Mouse (Mus musculus) forebrain, embryonic 15.5 days (tissue): ENCODE results near the gene 4930404N11Rik. TPM values are rescaled to one million over a fixed set of nuclear protein-coding genes. Genes with fewer than 3 reads are reported as not detected.

Source experiments
- ATAC-seq: fragments of 200-750 bp; cut with Nextera tagmentation; replicated peaks from 2 replicates; pipeline ENCODE4 v1.8.0; 2017; ENCODE audit warnings: mild to moderate bottlenecking, moderate TSS enrichment, moderate library complexity
- H3K27ac ChIP-seq: fragments of 300-500 bp; sonication (generic); replicated peaks from 2 replicates; pipeline ENCODE4 v1.5.1; 2015; ENCODE audit warnings: mild to moderate bottlenecking, inconsistent platforms
- H3K27me3 ChIP-seq: fragments of 300-500 bp; sonication (generic); 2 replicates; pipeline ENCODE4 v1.6.1; 2015; ENCODE audit warnings: inconsistent platforms
- H3K36me3 ChIP-seq: fragments of 300-500 bp; sonication (generic); 2 replicates; pipeline ENCODE4 v1.6.1; 2015; ENCODE audit warnings: mild to moderate bottlenecking, inconsistent platforms
- H3K4me1 ChIP-seq: fragments of 300-500 bp; sonication (generic); 2 replicates; pipeline ENCODE4 v1.6.1; 2015; ENCODE audit warnings: inconsistent platforms
- H3K4me2 ChIP-seq: fragments of 300-500 bp; sonication (generic); replicated peaks from 2 replicates; pipeline ENCODE4 v1.6.1; 2015; ENCODE audit warnings: mild to moderate bottlenecking, inconsistent platforms
- H3K4me3 ChIP-seq: fragments of 300-500 bp; sonication (generic); 2 replicates; pipeline ENCODE4 v1.5.1; 2015; ENCODE audit warnings: mild to moderate bottlenecking, inconsistent platforms
- H3K9ac ChIP-seq: fragments of 300-500 bp; sonication (generic); replicated peaks from 2 replicates; pipeline ENCODE4 v1.6.1; 2015; ENCODE audit warnings: mild to moderate bottlenecking, inconsistent platforms
- H3K9me3 ChIP-seq: fragments of 300-500 bp; sonication (generic); 2 replicates; pipeline ENCODE4 v1.6.1; 2016; ENCODE audit warnings: inconsistent platforms
- WGBS: fragments of 180-500 bp; shearing (Covaris S2); methylation state at CpG from one replicate; pipeline ENCODE4 v1.1.7; 2015; ENCODE audit warnings: mixed read lengths; 5-methylcytosine and 5-hydroxymethylcytosine counted together
- polyA plus RNA-seq: library from polyadenylated mRNA; unstranded; fragments of >200 nt; fragmentation: Nextera tagmentation; extraction: Ambion mirVana; gene quantifications from 2 replicates; pipeline ENCODE4 v1.2.1, GENCODE M21; 2015

The 4930404N11Rik gene
- polyA plus RNA-seq, 1 experiment from 2014 or later = 0.73 TPM

GRCm38 (mm10) chr10:81408424-81408729 is 42.8 kb upstream of the 4930404N11Rik start:
- Histone ChIP-seq H3K4me3 (no peak overlapping the region), H3K27ac (no peak overlapping the region), H3K4me2 (no peak overlapping the region), H3K36me3 (peaks cover 23% of the 10 kb centered on the region), H3K9ac (no peak overlapping the region), H3K9me3 (no peaks in the 10 kb centered on the region), H3K27me3 (peaks cover 10% of the 10 kb centered on the region; the same call in 1 of the 2 replicates), H3K4me1 (peaks cover 45% of the 10 kb centered on the region)
- ATAC-seq = no peak
- 53% methylated on average over 13 of the region's 13 CpGs for WGBS

- Histone ChIP-seq H3K27ac (no peak overlapping the region), H3K9ac (no peak overlapping the region), H3K9me3 (no peaks in the 10 kb centered on the region), H3K27me3 (peaks cover 10% of the 10 kb centered on the region; the same call in 1 of the 2 replicates), H3K4me2 (no peak overlapping the region), H3K36me3 (peaks cover 23% of the 10 kb centered on the region), H3K4me3 (no peak overlapping the region), H3K4me1 (peaks cover 48% of the 10 kb centered on the region)
- ATAC-seq = no peak
- 28% methylated on average over 31 of the region's 31 CpGs for WGBS
These were observed 42.2 kb upstream of the 4930404N11Rik start for GRCm38 (mm10) chr10:81407539-81408423.

- Histone ChIP-seq H3K4me2 (no peak overlapping the region), H3K4me3 (no peak overlapping the region), H3K27ac (no peak overlapping the region), H3K27me3 (peaks cover 10% of the 10 kb centered on the region; the same call in 1 of the 2 replicates), H3K36me3 (peaks cover 23% of the 10 kb centered on the region), H3K9me3 (no peaks in the 10 kb centered on the region), H3K9ac (no peak overlapping the region), H3K4me1 (peaks cover 49% of the 10 kb centered on the region)
- whole genome bisulfite sequencing = 28% methylated on average over 24 of the region's 24 CpGs
- ATAC-seq = no peak
These were observed 41.2 kb upstream of the 4930404N11Rik start for GRCm38 (mm10) chr10:81406504-81407440.

- H3K9ac ChIP-seq = no peak overlapping the region
- no peak overlapping the region for H3K4me3 ChIP-seq
- no peak overlapping the region for H3K4me2 ChIP-seq
- no peaks in the 10 kb centered on the region for H3K9me3 ChIP-seq
- no peak overlapping the region for H3K27ac ChIP-seq
- 46% methylated on average over 13 of the region's 13 CpGs for WGBS
- ATAC-seq = no peak
- H3K4me1 ChIP-seq = peaks cover 49% of the 10 kb centered on the region
- H3K36me3 ChIP-seq = peaks cover 23% of the 10 kb centered on the region
- H3K27me3 ChIP-seq = peaks cover 10% of the 10 kb centered on the region; the same call in 1 of the 2 replicates
These were observed 40.1 kb upstream of the 4930404N11Rik start for GRCm38 (mm10) chr10:81405588-81406201.

- Histone ChIP-seq H3K4me2 (no peak overlapping the region), H3K4me3 (no peak overlapping the region), H3K27me3 (peaks cover 10% of the 10 kb centered on the region; the same call in 1 of the 2 replicates), H3K9ac (no peak overlapping the region), H3K27ac (no peak overlapping the region; the same call in 1 of the 2 replicates), H3K36me3 (peaks cover 27% of the 10 kb centered on the region), H3K4me1 (peaks cover 55% of the 10 kb centered on the region), H3K9me3 (no peaks in the 10 kb centered on the region)
- no peak for ATAC-seq
- WGBS = 54% methylated on average over 18 of the region's 18 CpGs
These were observed 39.1 kb upstream of the 4930404N11Rik start for GRCm38 (mm10) chr10:81404720-81405119.

GRCm38 (mm10) chr10:81404082-81404481 is 38.5 kb upstream of the 4930404N11Rik start:
- no peak overlapping the region for H3K4me3 ChIP-seq
- H3K9ac ChIP-seq = no peak overlapping the region
- no peaks in the 10 kb centered on the region for H3K9me3 ChIP-seq
- no peak for ATAC-seq
- peaks cover 30% of the 10 kb centered on the region for H3K36me3 ChIP-seq
- H3K4me2 ChIP-seq = no peak overlapping the region
- peaks cover 59% of the 10 kb centered on the region for H3K4me1 ChIP-seq
- H3K27ac ChIP-seq = no peak overlapping the region
- H3K27me3 ChIP-seq = peaks cover 10% of the 10 kb centered on the region; the same call in 1 of the 2 replicates
- 24% methylated on average over 9 of the region's 9 CpGs for WGBS

GRCm38 (mm10) chr10:81403511-81403910 is 37.9 kb upstream of the 4930404N11Rik start:
- Histone ChIP-seq H3K4me3 (no peak overlapping the region), H3K4me2 (no peak overlapping the region), H3K9ac (no peak overlapping the region), H3K36me3 (peaks cover 30% of the 10 kb centered on the region), H3K4me1 (peaks cover 57% of the 10 kb centered on the region), H3K9me3 (no peaks in the 10 kb centered on the region), H3K27ac (peak overlapping the region; percentile 79; the same call in 1 of the 2 replicates), H3K27me3 (peaks cover 10% of the 10 kb centered on the region; the same call in 1 of the 2 replicates)
- 64% methylated on average over 10 of the region's 10 CpGs for WGBS
- no peak for ATAC-seq

- Histone ChIP-seq H3K4me2 (peak overlapping the region; percentile 26; the same call in 1 of the 2 replicates), H3K27ac (peak overlapping the region; percentile 79), H3K36me3 (peaks cover 23% of the 10 kb centered on the region), H3K4me3 (no peak overlapping the region), H3K27me3 (peaks cover 7% of the 10 kb centered on the region; the same call in 1 of the 2 replicates), H3K9ac (0 out of 2 replicates have a peak overlapping the region, but pooled peaks have one; percentile 7), H3K9me3 (no peaks in the 10 kb centered on the region), H3K4me1 (peaks cover 46% of the 10 kb centered on the region)
- WGBS = 18% methylated on average over 7 of the region's 7 CpGs
- ATAC-seq = peak; percentile 25
These were observed 36.7 kb upstream of the 4930404N11Rik start for GRCm38 (mm10) chr10:81402227-81402765.

GRCm38 (mm10) chr10:81401521-81402226 is 36.1 kb upstream of the 4930404N11Rik start:
- peak overlapping the region; percentile 26 for H3K4me2 ChIP-seq
- peaks cover 42% of the 10 kb centered on the region for H3K4me1 ChIP-seq
- H3K27me3 ChIP-seq = peaks cover 7% of the 10 kb centered on the region; the same call in 1 of the 2 replicates
- 6% methylated on average over 18 of the region's 18 CpGs for WGBS
- peak; percentile 53 for ATAC-seq
- peaks cover 19% of the 10 kb centered on the region; the same call in 1 of the 2 replicates for H3K36me3 ChIP-seq
- H3K9ac ChIP-seq = 0 out of 2 replicates have a peak overlapping the region, but pooled peaks have one; percentile 7
- H3K4me3 ChIP-seq = no peak overlapping the region
- H3K9me3 ChIP-seq = no peaks in the 10 kb centered on the region
- H3K27ac ChIP-seq = peak overlapping the region; percentile 79

GRCm38 (mm10) chr10:81401205-81401520 is 35.5 kb upstream of the 4930404N11Rik start:
- H3K4me1 ChIP-seq = peaks cover 48% of the 10 kb centered on the region
- H3K4me2 ChIP-seq = peak overlapping the region; percentile 43
- H3K36me3 ChIP-seq = peaks cover 17% of the 10 kb centered on the region; the same call in 1 of the 2 replicates
- H3K9me3 ChIP-seq = no peaks in the 10 kb centered on the region
- 32% methylated on average over 10 of the region's 10 CpGs for WGBS
- H3K4me3 ChIP-seq = peak overlapping the region; percentile 26
- no peak overlapping the region for H3K9ac ChIP-seq
- peaks cover 7% of the 10 kb centered on the region; the same call in 1 of the 2 replicates for H3K27me3 ChIP-seq
- ATAC-seq = no peak
- H3K27ac ChIP-seq = peak overlapping the region; percentile 79
